Mouse (Mus musculus) small intestine, adult 2 months (tissue): ENCODE measurements around the gene Poc1b.

Experiments used
- CTCF ChIP-seq: fragments of 200-500 bp; IDR thresholded peaks from 2 replicates; pipeline ENCODE4 v1.5.1; 2012; ENCODE audit warnings: low read depth, mild to moderate bottlenecking, control low read depth, inconsistent platforms, low read length, moderate library complexity, mixed read lengths; ENCODE audit not compliant: insufficient replicate concordance, insufficient read length; ENCODE audit errors: extremely low read depth
- POLR2A ChIP-seq: fragments of 200-500 bp; IDR thresholded peaks from 2 replicates; pipeline ENCODE4 v1.6.1; 2012; ENCODE audit warnings: low read depth, mild to moderate bottlenecking, control low read depth, inconsistent platforms, low read length, moderate library complexity

DNA sequence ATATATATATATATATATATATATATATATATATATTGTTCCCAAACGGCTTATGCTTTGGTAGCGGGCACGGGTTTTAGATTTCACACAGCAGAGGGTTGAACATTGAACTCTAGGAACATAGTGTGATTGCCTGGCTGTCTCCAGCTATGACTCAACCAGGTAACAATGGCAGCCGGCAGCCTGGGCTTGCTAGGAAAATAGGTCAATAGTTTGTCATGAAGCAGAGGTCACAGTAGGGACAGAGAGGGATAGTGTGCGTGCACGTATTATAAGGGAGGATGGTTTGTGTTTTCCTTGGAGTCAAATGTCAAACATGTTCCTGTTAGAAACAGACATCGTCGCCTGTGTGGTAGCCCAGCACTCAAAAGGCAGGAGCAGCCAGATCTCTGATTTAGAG lies 95.5 kb downstream of the Poc1b start:
- no peak for TF ChIP-seq CTCF
- TF ChIP-seq POLR2A: no peak
